Mouse (Mus musculus) embryonic facial prominence, embryonic 13.5 days (tissue): ENCODE results near the gene Agpat3. TPM values are rescaled to one million over a fixed set of nuclear protein-coding genes. Genes with fewer than 3 reads are reported as not detected.

Experiments used
- ATAC-seq: fragments of 200-750 bp; cut with Nextera tagmentation; 2 replicates; pipeline ENCODE4 v1.8.0; 2017; ENCODE audit warnings: low read depth; ENCODE audit not compliant: insufficient number of reproducible peaks, insufficient read depth, low FRiP score, low TSS enrichment
- H3K27ac ChIP-seq: fragments of 300-500 bp; sonication (generic); 2 replicates; pipeline ENCODE4 v1.5.1; 2015; ENCODE audit warnings: moderate library complexity, mild to moderate bottlenecking, inconsistent platforms
- H3K27me3 ChIP-seq: fragments of 300-500 bp; sonication (generic); 2 replicates; pipeline ENCODE4 v1.6.1; 2015; ENCODE audit warnings: mild to moderate bottlenecking, inconsistent platforms
- H3K36me3 ChIP-seq: fragments of 300-500 bp; sonication (generic); 2 replicates; pipeline ENCODE4 v1.6.1; 2015; ENCODE audit warnings: mild to moderate bottlenecking, inconsistent platforms
- H3K4me1 ChIP-seq: fragments of 300-500 bp; sonication (generic); 2 replicates; pipeline ENCODE4 v1.6.1; 2015; ENCODE audit warnings: inconsistent platforms
- H3K4me2 ChIP-seq: fragments of 300-500 bp; sonication (generic); 2 replicates; pipeline ENCODE4 v1.6.1; 2015; ENCODE audit warnings: moderate library complexity, mild to moderate bottlenecking, inconsistent platforms
- H3K4me3 ChIP-seq: fragments of 300-500 bp; sonication (generic); 2 replicates; pipeline ENCODE4 v1.5.1; 2015; ENCODE audit warnings: mild to moderate bottlenecking, inconsistent platforms
- H3K9ac ChIP-seq: fragments of 300-500 bp; sonication (generic); 2 replicates; pipeline ENCODE4 v1.6.1; 2015; ENCODE audit warnings: mild to moderate bottlenecking, inconsistent platforms
- H3K9me3 ChIP-seq: fragments of 300-500 bp; sonication (generic); 2 replicates; pipeline ENCODE4 v1.6.1; 2016; ENCODE audit warnings: inconsistent platforms
- WGBS: fragments of 180-500 bp; shearing (Covaris S2); methylation state at CpG from one replicate; pipeline ENCODE4 v1.1.7; 2015; ENCODE audit warnings: mixed read lengths; 5-methylcytosine and 5-hydroxymethylcytosine counted together
- polyA plus RNA-seq: library from polyadenylated mRNA; unstranded; fragments of >200 nt; fragmentation: Nextera tagmentation; extraction: Ambion mirVana; gene quantifications from 2 replicates; pipeline ENCODE4 v1.2.1, GENCODE M21; 2015

Agpat3 gene
- polyA plus RNA-seq, 1 experiment from 2014 or later, result 51.9 TPM

- peak overlapping the region; percentile 94 for H3K4me2 ChIP-seq
- WGBS, result under 1% methylated on average over 24 of the region's 33 CpGs
- no peaks in the 10 kb centered on the region; the same call in 1 of the 2 replicates for H3K36me3 ChIP-seq
- H3K9me3 ChIP-seq, result no peaks in the 10 kb centered on the region
- H3K4me1 ChIP-seq, result peaks cover 16% of the 10 kb centered on the region
- ATAC-seq, result peak; percentile 40; the same call in 1 of the 2 replicates
- H3K4me3 ChIP-seq, result peak overlapping the region; percentile 83
- H3K27me3 ChIP-seq, result no peaks in the 10 kb centered on the region
- peak overlapping the region; percentile 87 for H3K9ac ChIP-seq
- 0 out of 2 replicates have a peak overlapping the region, but pooled peaks have one; percentile 12 for H3K27ac ChIP-seq
These were observed 108.2 kb downstream of the Agpat3 start for GRCm38 (mm10) chr10:78244058-78244437.

GRCm38 (mm10) chr10:78238926-78239325 is 113.4 kb downstream of the Agpat3 start:
- no peaks in the 10 kb centered on the region for H3K9me3 ChIP-seq
- no peak overlapping the region for H3K9ac ChIP-seq
- H3K4me1 ChIP-seq, result peaks cover 12% of the 10 kb centered on the region
- no peaks in the 10 kb centered on the region for H3K27me3 ChIP-seq
- no peak overlapping the region for H3K27ac ChIP-seq
- WGBS, result 90% methylated on average over 6 of the region's 6 CpGs
- no peak overlapping the region for H3K4me2 ChIP-seq
- no peak overlapping the region for H3K4me3 ChIP-seq
- ATAC-seq, result no peak
- H3K36me3 ChIP-seq, result no peaks in the 10 kb centered on the region; the same call in none of the 2 replicates

DNA sequence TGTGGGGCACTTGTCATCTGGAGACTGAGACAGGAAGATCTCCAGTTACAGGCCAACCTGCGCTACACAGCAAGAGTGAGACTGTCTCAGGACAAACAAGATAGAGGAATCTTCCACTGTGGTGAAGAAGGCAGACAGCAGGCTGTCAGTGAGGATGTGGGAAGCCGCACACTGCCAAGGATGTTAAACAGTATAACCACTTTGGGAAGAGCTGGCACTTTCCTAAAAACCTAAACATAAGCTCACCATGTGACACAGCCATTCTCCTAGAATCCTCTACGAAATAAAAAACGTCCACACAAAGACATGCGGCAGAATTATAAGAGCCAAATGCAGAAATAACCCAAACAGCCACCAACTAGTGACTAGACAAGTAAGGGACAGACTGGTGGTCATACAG is 114.0 kb downstream of the Agpat3 start:
- no peak overlapping the region for H3K27ac ChIP-seq
- no peaks in the 10 kb centered on the region; the same call in none of the 2 replicates for H3K36me3 ChIP-seq
- H3K4me3 ChIP-seq, result no peak overlapping the region
- peaks cover 6% of the 10 kb centered on the region for H3K4me1 ChIP-seq
- H3K9ac ChIP-seq, result no peak overlapping the region
- no peaks in the 10 kb centered on the region for H3K27me3 ChIP-seq
- H3K4me2 ChIP-seq, result no peak overlapping the region
- WGBS, result 91% methylated on average over 5 of the region's 5 CpGs
- ATAC-seq, result no peak
- H3K9me3 ChIP-seq, result no peaks in the 10 kb centered on the region

DNA sequence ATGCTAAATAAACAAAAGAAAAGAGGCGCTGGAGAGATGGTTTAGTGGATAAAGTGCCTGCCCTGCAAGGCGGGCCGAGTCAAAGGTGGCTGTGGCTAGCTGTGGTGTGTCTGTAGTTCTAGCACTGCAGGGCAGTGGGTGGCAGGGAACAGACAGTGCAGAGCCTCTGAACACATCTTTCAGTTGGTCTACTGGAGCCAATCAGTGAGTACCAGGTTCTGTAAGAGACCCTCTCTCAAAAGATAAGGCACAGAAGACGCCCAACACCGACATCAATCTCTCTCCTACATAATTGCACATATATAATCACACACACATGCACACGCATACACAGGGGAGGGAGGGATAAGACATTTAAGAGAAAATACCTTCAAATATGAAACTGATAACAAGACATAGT is 114.5 kb downstream of the Agpat3 start:
- Histone ChIP-seq H3K9ac (no peak overlapping the region), H3K36me3 (no peaks in the 10 kb centered on the region; the same call in none of the 2 replicates), H3K9me3 (no peaks in the 10 kb centered on the region), H3K4me1 (peaks cover under 1% of the 10 kb centered on the region), H3K4me2 (no peak overlapping the region), H3K4me3 (no peak overlapping the region), H3K27me3 (no peaks in the 10 kb centered on the region), H3K27ac (no peak overlapping the region)
- 88% methylated on average over 6 of the region's 6 CpGs for WGBS
- no peak for ATAC-seq

GRCm38 (mm10) chr10:78236885-78237629 is 115.2 kb downstream of the Agpat3 start:
- H3K4me2 ChIP-seq, result no peak overlapping the region
- no peaks in the 10 kb centered on the region for H3K27me3 ChIP-seq
- H3K4me3 ChIP-seq, result no peak overlapping the region
- no peaks in the 10 kb centered on the region for H3K9me3 ChIP-seq
- 78% methylated on average over 8 of the region's 8 CpGs for WGBS
- H3K27ac ChIP-seq, result no peak overlapping the region
- H3K36me3 ChIP-seq, result no peaks in the 10 kb centered on the region; the same call in none of the 2 replicates
- no peak for ATAC-seq
- no peak overlapping the region for H3K9ac ChIP-seq
- H3K4me1 ChIP-seq, result no peaks in the 10 kb centered on the region

- Histone ChIP-seq H3K27ac (no peak overlapping the region), H3K27me3 (no peaks in the 10 kb centered on the region), H3K4me1 (no peaks in the 10 kb centered on the region), H3K4me2 (no peak overlapping the region), H3K9ac (no peak overlapping the region), H3K9me3 (no peaks in the 10 kb centered on the region), H3K4me3 (no peak overlapping the region), H3K36me3 (peaks cover 19% of the 10 kb centered on the region)
- no peak for ATAC-seq
- WGBS, result 93% methylated on average over 6 of the region's 6 CpGs
These were observed 118.5 kb downstream of the Agpat3 start for GRCm38 (mm10) chr10:78233756-78234155.

DNA sequence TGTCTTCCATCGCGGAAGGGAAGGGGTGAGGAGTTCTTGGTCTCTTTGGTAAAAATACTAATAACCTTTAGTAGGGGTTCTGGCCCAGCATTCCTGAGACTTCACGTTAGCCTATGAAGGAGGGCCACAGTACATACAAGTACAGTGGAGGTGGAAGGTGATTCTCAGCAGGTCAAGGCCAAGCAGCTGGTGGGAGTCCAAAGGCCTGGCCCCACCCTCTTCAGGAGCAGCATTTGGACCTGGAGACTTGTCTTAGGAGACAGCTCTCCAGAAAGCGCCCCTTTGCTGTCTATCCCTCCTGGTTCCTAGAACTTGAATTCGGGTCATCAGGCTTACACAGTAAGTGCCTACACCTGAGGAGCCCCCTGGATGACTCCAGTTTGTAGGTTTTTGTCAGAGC is 119.1 kb downstream of the Agpat3 start:
- H3K4me1 ChIP-seq, result no peaks in the 10 kb centered on the region
- H3K27ac ChIP-seq, result no peak overlapping the region
- no peak overlapping the region for H3K9ac ChIP-seq
- H3K27me3 ChIP-seq, result no peaks in the 10 kb centered on the region
- H3K4me3 ChIP-seq, result no peak overlapping the region
- H3K36me3 ChIP-seq, result peaks cover 25% of the 10 kb centered on the region
- whole genome bisulfite sequencing, result 90% methylated on average over 5 of the region's 5 CpGs
- no peak for ATAC-seq
- no peak overlapping the region for H3K4me2 ChIP-seq
- H3K9me3 ChIP-seq, result no peaks in the 10 kb centered on the region

DNA sequence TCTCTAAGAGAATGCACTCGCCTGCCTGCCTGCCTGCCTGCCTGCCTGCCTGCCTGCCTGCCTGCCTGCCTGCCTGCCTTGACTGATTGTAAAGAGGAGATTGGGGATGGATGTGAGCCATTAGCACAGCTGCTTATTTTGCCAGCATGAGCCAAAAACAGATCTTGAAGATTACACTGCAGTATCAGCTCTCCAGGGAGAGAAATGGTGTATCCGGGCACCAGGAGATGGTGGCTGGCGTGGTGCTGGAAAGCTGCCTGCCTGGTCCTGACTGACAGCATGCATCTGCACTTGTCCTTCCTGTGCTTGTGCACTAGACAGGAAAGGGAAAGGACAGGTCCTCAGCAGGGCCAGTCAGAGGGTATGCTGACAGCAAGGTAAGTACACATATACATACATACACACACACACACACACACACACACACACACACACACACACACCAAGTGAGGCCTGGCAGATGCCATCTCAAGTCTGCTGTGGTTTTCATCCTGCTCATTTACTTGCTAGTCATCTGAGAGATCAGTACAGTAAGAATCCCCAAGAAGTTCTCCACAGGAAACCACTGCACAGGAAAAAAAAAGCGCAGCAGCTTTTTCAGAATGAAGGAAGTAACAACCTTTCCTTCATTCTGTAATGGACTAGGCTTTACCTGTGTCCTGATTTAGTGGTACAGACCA is 119.8 kb downstream of the Agpat3 start:
- 87% methylated on average over 4 of the region's 4 CpGs for WGBS

DNA sequence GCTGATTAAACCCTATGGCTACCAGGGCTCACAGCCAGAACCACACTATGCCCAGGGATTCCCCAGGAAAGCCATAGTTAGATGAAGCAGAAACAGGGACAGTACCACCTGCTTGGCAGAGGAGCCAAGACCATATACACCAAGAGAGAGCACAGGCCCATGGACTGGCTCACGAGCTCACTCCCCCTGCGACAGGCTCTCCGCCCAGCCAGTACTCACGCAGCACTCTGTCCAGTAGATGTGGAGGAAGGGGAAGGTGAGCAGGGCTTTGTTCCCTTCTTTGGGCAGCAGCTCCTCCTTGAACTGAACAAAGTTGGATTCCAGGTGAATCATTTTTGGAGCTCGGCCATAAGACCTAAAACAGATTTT is 123.7 kb downstream of the Agpat3 start:
- no peak overlapping the region for H3K9ac ChIP-seq
- no peak overlapping the region for H3K27ac ChIP-seq
- H3K4me1 ChIP-seq, result no peaks in the 10 kb centered on the region
- H3K9me3 ChIP-seq, result no peaks in the 10 kb centered on the region
- H3K4me2 ChIP-seq, result no peak overlapping the region
- H3K4me3 ChIP-seq, result no peak overlapping the region
- peaks cover 50% of the 10 kb centered on the region for H3K36me3 ChIP-seq
- no peak for ATAC-seq
- no peaks in the 10 kb centered on the region for H3K27me3 ChIP-seq
- 92% methylated on average over 5 of the region's 5 CpGs for WGBS

More for the DNA sequence above, 119.8 kb downstream of the Agpat3 start:
- Histone ChIP-seq H3K27me3 (no peaks in the 10 kb centered on the region), H3K4me3 (no peak overlapping the region), H3K4me1 (no peaks in the 10 kb centered on the region), H3K9me3 (no peaks in the 10 kb centered on the region), H3K27ac (no peak overlapping the region), H3K4me2 (no peak overlapping the region), H3K9ac (0 out of 2 replicates have a peak overlapping the region, but pooled peaks have one; percentile 6), H3K36me3 (peaks cover 30% of the 10 kb centered on the region)
- ATAC-seq, result no peak

- ATAC-seq, result no peak
- Histone ChIP-seq H3K27me3 (no peaks in the 10 kb centered on the region), H3K4me1 (no peaks in the 10 kb centered on the region), H3K9me3 (no peaks in the 10 kb centered on the region), H3K4me3 (no peak overlapping the region), H3K36me3 (peaks cover 53% of the 10 kb centered on the region), H3K9ac (no peak overlapping the region), H3K27ac (no peak overlapping the region), H3K4me2 (no peak overlapping the region)
- WGBS, result 89% methylated on average over 8 of the region's 8 CpGs
These were observed 124.3 kb downstream of the Agpat3 start for GRCm38 (mm10) chr10:78227875-78228559.

DNA sequence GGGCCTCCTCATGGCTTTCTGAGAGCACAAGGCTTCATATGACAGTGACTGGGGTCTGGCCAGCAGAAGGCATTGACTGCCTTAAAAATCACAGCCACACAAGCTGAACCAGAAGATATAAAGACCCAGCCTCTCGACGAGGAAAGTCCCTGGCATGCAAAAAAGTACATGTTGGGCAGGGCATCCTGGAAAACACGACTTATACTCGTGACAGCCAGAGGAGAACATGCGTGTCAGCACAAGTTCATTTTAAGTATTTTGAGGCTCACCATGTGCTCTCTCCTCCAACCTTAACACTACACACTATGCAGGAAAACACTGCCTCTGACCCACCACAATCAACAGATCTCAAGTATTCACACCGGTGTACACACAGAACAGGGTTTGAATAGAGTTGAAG is 128.2 kb downstream of the Agpat3 start:
- Histone ChIP-seq H3K36me3 (peaks cover 71% of the 10 kb centered on the region), H3K9me3 (no peaks in the 10 kb centered on the region), H3K4me2 (no peak overlapping the region), H3K4me1 (no peaks in the 10 kb centered on the region), H3K27ac (no peak overlapping the region), H3K9ac (no peak overlapping the region), H3K4me3 (no peak overlapping the region), H3K27me3 (no peaks in the 10 kb centered on the region)
- no peak for ATAC-seq
- WGBS, result 83% methylated on average over 6 of the region's 6 CpGs
